Mouse (Mus musculus): Measurements from ENCODE around the gene Kiz. TPM values are rescaled to one million over a fixed set of nuclear protein-coding genes. Genes with fewer than 3 reads are reported as not detected.

The Kiz gene
- polyA plus RNA-seq (2016; fragmentation: Nextera tagmentation; extraction: Ambion mirVana): 33.9 and 35.5 TPM in 2 replicates

DNA sequence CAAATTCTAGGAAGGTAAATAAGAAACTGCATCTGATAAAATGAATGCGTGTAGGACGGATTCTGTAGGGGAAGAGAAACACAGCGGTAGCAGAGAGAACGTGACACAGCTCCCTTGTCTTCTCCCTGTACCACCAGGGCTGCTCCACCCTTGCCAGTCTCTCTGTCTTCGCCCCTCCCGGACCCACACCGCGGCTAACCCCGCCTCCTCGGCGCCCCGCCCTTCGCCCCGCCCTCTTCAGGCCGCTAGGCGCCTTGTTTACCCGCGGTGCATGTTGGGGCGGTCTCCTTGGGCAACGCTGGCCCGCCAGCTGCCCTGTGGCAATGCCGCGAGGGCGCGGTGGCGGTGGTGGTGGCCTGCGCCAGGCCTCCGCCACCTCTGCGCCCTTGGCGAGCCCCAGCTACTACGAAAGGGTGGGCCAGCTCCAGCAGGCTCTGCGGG lies at the start of gene Kiz:
TSS of gene Kiz (plus strand) at position 266 of the 441 bp plus-strand sequence.
- Histone ChIP-seq H3K36me3 (no peaks in the 10 kb centered on the region), H3K9ac (replicated peaks) (peak within 1 kb of the TSS; percentile 78), H3K4me3 (replicated peaks) (peak within 1 kb of the TSS; percentile 91), H3K27ac (peak within 1 kb of the TSS; percentile 72), H3K4me2 (peak within 1 kb of the TSS; percentile 72), H3K4me1 (replicated peaks) (no peaks in the 10 kb centered on the region), H3K27me3 (no peaks in the 10 kb centered on the region), H3K9me3 (no peaks in the 10 kb centered on the region)
- WGBS: under 1% methylated on average over 32 of the region's 32 CpGs
- ATAC-seq (ENCODE audit: insufficient number of reproducible peaks, insufficient read depth, low FRiP score, low TSS enrichment, low read depth): peak; percentile 96

DNA sequence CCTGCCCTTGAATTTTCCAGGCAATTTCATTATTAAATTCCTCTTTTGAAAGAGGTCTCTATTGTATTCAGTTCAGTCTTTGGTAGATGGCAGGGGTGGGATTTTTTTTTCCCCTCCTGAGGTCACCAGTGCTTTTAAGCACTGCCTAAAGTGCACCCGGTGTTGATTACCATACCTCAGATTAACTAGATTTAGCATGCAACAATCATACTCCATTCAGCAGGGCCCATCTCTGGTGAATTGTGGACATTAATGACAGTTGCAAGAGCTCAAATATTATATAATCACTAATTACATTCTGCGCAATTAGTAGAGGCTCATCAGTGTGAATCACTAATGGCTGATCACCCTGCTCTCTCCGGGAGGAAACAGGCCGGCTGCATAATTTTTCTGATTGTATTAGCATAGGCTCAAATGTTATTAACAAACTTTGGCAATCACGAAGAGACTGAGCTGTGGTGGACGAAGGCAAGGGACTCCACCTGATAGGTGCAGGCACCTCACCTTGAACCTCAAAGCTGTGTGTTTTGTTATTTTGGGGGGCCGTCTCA lies 45.9 kb upstream of the Kiz start:
- Histone ChIP-seq H3K4me2 (no peak overlapping the region), H3K4me1 (replicated peaks) (0 out of 2 replicates have a peak, but pooled peaks cover 4% of the 10 kb centered on the region), H3K9ac (replicated peaks) (no peak overlapping the region), H3K4me3 (replicated peaks) (no peak overlapping the region), H3K27ac (no peak overlapping the region), H3K27me3 (no peaks in the 10 kb centered on the region), H3K9me3 (0 out of 2 replicates have a peak, but pooled peaks cover 4% of the 10 kb centered on the region), H3K36me3 (no peaks in the 10 kb centered on the region)
- WGBS: 87% methylated on average over 7 of the region's 7 CpGs
- ATAC-seq (ENCODE audit: insufficient number of reproducible peaks, insufficient read depth, low FRiP score, low TSS enrichment, low read depth): no peak

DNA sequence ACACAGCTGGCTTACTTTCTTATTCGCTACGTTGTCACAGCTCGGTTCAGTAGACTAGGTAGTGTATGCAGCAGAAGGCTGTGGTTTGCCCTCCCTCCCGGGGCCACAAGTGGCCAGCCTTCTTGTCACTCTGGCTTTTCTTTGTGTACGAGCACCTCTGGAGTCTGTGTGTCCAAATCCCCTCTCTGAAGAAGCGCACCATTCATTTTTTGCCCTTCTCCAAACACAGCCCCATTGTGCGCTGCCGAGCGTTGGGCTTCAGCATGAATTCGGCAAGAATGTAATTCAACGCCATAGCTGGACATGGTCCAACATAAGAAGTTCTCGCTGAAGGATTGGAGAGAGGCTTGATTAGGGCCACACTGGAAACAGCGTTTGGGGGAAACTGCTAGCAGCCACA lies 45.0 kb upstream of the Kiz start:
- H3K27ac ChIP-seq: peak overlapping the region; percentile 64

DNA sequence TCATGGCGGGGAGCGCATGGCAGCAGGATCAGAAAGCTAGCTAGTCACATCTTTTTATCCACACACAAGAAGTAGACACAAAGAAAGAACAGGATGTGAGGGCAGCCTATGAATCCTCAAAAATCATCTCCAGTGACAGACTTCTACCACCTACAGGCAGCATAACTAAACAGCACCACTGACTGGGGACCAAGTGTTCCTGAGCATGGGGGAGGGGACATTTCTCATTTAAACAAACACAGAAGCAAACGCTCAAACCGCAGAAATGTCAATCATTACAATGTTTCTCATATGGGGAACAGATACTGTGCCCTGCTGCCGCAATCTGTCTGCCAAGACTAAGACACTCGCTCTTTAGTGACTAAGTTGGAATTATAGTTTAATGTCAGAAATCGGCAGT lies 40.7 kb upstream of the Kiz start:
- WGBS: 85% methylated on average over 7 of the region's 7 CpGs
- H3K4me1 ChIP-seq (replicated peaks): 0 out of 2 replicates have a peak, but pooled peaks cover 4% of the 10 kb centered on the region
- H3K27ac ChIP-seq: no peak overlapping the region
- ATAC-seq (ENCODE audit: insufficient number of reproducible peaks, insufficient read depth, low FRiP score, low TSS enrichment, low read depth): no peak
- H3K4me2 ChIP-seq: no peak overlapping the region
- 0 out of 2 replicates have a peak, but pooled peaks cover 4% of the 10 kb centered on the region for H3K9me3 ChIP-seq
- H3K27me3 ChIP-seq: no peaks in the 10 kb centered on the region
- H3K9ac ChIP-seq (replicated peaks): no peak overlapping the region
- H3K4me3 ChIP-seq (replicated peaks): no peak overlapping the region
- no peaks in the 10 kb centered on the region for H3K36me3 ChIP-seq

More for the DNA sequence above, 45.0 kb upstream of the Kiz start:
- 66% methylated on average over 13 of the region's 13 CpGs for WGBS
- H3K36me3 ChIP-seq: no peaks in the 10 kb centered on the region
- no peak overlapping the region for H3K9ac ChIP-seq (replicated peaks)
- H3K9me3 ChIP-seq: 0 out of 2 replicates have a peak, but pooled peaks cover 4% of the 10 kb centered on the region
- peak overlapping the region; percentile 16 for H3K4me2 ChIP-seq
- H3K4me3 ChIP-seq (replicated peaks): no peak overlapping the region
- H3K4me1 ChIP-seq (replicated peaks): 0 out of 2 replicates have a peak, but pooled peaks cover 4% of the 10 kb centered on the region
- no peaks in the 10 kb centered on the region for H3K27me3 ChIP-seq
- no peak for ATAC-seq (ENCODE audit: insufficient number of reproducible peaks, insufficient read depth, low FRiP score, low TSS enrichment, low read depth)

DNA sequence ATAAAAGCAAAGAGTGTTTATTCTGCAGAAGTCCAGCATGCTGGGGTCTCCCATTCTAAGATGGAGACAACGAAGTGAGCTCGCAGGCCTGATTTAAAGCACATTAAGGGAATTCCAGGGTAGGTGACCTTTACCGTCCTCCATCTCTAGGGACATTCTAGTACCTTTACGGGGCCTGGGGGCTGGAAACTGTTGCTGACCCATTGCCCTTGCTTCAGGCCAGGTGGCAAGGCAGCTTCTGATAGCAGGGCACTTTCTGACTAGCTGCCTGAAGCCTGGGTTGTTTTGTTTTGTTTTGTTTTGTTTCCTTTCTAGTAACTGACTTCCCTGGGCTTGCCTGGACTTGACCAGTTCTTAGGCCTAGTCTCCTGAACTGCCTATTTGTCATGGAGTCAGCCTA lies 36.6 kb upstream of the Kiz start:
- ATAC-seq (ENCODE audit: insufficient number of reproducible peaks, insufficient read depth, low FRiP score, low TSS enrichment, low read depth): no peak
- Histone ChIP-seq H3K4me1 (replicated peaks) (peaks cover 7% of the 10 kb centered on the region), H3K4me2 (no peak overlapping the region), H3K36me3 (no peaks in the 10 kb centered on the region), H3K9me3 (0 out of 2 replicates have a peak, but pooled peaks cover 4% of the 10 kb centered on the region), H3K27ac (no peak overlapping the region), H3K27me3 (no peaks in the 10 kb centered on the region), H3K4me3 (replicated peaks) (no peak overlapping the region), H3K9ac (replicated peaks) (no peak overlapping the region)
- 72% methylated on average over 4 of the region's 4 CpGs for WGBS

DNA sequence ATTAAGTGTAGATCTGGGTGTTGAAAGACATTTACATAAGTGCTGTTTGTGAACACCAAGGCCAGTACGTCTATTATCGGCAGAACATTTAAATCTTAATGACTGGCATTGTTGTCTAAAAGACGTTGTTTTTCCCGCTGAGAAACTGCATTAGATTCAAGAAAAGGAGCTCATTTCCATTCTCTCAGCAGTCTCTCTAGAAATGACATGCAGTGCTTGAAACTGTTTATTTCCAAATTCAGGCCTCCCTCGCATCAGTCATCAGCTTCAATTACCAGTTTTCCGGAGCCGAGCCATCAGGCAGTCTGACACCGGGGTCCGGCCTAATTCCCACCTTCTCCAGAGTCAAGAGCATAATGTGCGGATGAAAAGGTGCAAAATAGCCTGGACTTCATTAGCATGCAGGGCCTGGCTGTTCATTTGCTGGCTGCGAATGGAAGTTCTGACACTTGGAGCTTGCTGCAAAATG lies 32.1 kb upstream of the Kiz start:
- Histone ChIP-seq H3K27me3 (peaks cover 12% of the 10 kb centered on the region), H3K4me2 (no peak overlapping the region), H3K27ac (no peak overlapping the region), H3K4me1 (replicated peaks) (peaks cover 8% of the 10 kb centered on the region), H3K36me3 (no peaks in the 10 kb centered on the region), H3K4me3 (replicated peaks) (no peak overlapping the region), H3K9me3 (no peaks in the 10 kb centered on the region), H3K9ac (replicated peaks) (no peak overlapping the region)
- 38% methylated on average over 11 of the region's 11 CpGs for WGBS
- ATAC-seq (ENCODE audit: insufficient number of reproducible peaks, insufficient read depth, low FRiP score, low TSS enrichment, low read depth): no peak

DNA sequence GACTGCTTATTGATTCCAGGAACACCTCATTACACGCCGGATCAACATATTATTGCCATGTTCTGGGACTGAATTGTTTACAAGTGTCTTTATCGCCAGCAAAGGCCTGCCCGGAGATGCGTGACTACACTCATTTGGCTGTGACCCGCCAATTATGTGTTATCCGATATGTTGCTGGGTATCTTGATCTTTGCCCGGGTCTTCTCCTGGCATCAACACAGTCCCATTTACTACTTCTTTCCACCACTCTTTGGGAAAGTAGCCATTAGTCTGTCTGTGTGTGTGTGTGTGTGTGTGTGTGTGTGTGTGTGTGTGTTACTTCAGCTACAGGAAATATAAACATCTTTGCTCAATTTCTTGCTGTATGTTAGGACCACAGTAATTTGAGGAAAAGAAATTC lies 31.6 kb upstream of the Kiz start:
- WGBS: 39% methylated on average over 8 of the region's 8 CpGs
- ATAC-seq (ENCODE audit: insufficient number of reproducible peaks, insufficient read depth, low FRiP score, low TSS enrichment, low read depth): no peak
- H3K36me3 ChIP-seq: no peaks in the 10 kb centered on the region
- H3K4me3 ChIP-seq (replicated peaks): no peak overlapping the region
- H3K27me3 ChIP-seq: peaks cover 17% of the 10 kb centered on the region
- peaks cover 8% of the 10 kb centered on the region for H3K4me1 ChIP-seq (replicated peaks)
- H3K4me2 ChIP-seq: no peak overlapping the region
- no peaks in the 10 kb centered on the region for H3K9me3 ChIP-seq
- no peak overlapping the region for H3K27ac ChIP-seq
- H3K9ac ChIP-seq (replicated peaks): no peak overlapping the region

DNA sequence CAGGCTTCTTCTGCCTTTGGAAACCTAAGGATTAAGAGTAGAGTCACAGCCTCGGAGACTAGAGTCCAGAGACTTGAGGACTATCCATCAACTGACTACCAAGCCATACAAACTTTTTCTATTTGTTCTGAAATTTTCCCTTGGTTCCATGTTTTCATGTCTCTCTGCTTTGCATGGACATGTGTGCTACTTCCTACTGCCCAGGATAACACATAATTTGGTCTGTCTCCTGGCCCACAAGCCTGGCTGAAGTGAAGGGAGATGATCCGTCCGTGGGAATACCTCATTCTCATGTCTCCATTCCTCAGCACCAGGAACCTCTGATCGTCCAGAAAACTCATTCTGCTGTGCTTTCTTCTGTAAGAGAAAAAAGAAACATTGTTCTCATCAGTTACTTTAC lies 27.7 kb upstream of the Kiz start:
- Histone ChIP-seq H3K27me3 (peaks cover 43% of the 10 kb centered on the region), H3K27ac (no peak overlapping the region), H3K4me3 (replicated peaks) (no peak overlapping the region), H3K9ac (replicated peaks) (no peak overlapping the region), H3K9me3 (no peaks in the 10 kb centered on the region), H3K36me3 (no peaks in the 10 kb centered on the region), H3K4me1 (replicated peaks) (peaks cover 8% of the 10 kb centered on the region), H3K4me2 (no peak overlapping the region)
- ATAC-seq (ENCODE audit: insufficient number of reproducible peaks, insufficient read depth, low FRiP score, low TSS enrichment, low read depth): no peak
- 81% methylated on average over 4 of the region's 4 CpGs for WGBS

DNA sequence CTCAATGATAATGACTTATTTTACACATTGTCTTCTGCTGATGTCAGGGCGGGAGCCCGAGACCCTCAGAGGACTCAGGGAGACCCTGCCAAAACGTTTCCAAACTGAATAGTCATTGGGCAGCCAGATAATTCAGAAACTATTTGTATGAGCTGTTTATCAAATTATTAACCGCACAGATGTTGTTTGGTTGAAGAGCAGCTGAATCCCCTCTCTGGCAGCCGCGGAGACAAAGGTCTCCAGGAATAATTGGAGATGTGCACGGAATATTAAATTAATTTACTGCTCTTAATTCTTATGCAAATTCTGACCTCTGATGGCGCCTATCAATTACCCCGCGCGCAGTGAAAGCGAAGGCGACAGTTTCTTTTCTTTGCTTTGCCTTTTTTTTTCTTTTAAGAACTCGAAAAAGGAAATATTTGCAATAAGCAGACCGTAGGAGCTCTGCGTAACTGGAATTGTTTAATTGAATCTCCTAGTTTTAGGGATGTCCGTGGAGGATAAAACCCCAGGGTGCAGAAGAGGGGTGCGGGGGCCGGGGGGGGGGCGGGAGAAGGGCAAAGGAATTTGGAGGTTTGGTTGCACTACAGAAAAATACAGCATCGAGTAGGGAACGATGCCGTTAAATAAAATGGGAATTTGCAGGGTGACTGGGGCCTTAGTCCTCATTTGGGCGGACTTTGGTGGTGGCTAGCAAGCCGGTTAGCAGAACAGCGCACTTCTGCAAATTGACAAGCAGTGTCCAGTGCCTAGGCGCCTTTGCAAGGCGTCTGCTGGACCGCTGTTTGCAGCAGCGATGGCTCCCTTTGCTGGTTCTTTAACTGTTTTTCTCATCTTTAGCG lies 22.2 kb upstream of the Kiz start:
- H3K9ac ChIP-seq (replicated peaks): no peak overlapping the region
- ATAC-seq (ENCODE audit: insufficient number of reproducible peaks, insufficient read depth, low FRiP score, low TSS enrichment, low read depth): no peak
- no peaks in the 10 kb centered on the region for H3K36me3 ChIP-seq
- H3K9me3 ChIP-seq: no peaks in the 10 kb centered on the region
- H3K4me1 ChIP-seq (replicated peaks): peaks cover 13% of the 10 kb centered on the region
- 4% methylated on average over 31 of the region's 31 CpGs for WGBS
- no peak overlapping the region for H3K27ac ChIP-seq
- no peak overlapping the region for H3K4me2 ChIP-seq
- H3K4me3 ChIP-seq (replicated peaks): peak overlapping the region; percentile 28; the same call in 1 of the 2 replicates
- H3K27me3 ChIP-seq: peaks cover 84% of the 10 kb centered on the region

DNA sequence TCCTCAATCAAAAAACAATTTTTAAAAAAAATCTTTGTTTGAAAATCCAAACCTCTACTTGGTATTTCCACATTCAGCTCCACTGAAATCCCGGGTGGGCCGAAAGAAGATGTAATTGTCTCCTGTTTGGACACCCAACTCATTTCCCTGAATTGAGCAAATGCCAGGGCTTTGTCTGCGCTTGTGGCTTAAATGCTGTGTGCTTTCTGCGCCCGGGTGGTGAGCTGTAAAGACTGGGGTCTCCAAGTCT lies 21.7 kb upstream of the Kiz start:
- no peak for ATAC-seq (ENCODE audit: insufficient number of reproducible peaks, insufficient read depth, low FRiP score, low TSS enrichment, low read depth)
- peak overlapping the region; percentile 49 for H3K4me2 ChIP-seq
- H3K9me3 ChIP-seq: no peaks in the 10 kb centered on the region
- WGBS: 0% methylated on average over 5 of the region's 5 CpGs
- no peaks in the 10 kb centered on the region for H3K36me3 ChIP-seq
- 0 out of 2 replicates have a peak overlapping the region, but pooled peaks have one; percentile 8 for H3K9ac ChIP-seq (replicated peaks)
- H3K4me3 ChIP-seq (replicated peaks): peak overlapping the region; percentile 28; the same call in 1 of the 2 replicates
- peaks cover 85% of the 10 kb centered on the region for H3K27me3 ChIP-seq
- H3K27ac ChIP-seq: no peak overlapping the region
- H3K4me1 ChIP-seq (replicated peaks): peaks cover 13% of the 10 kb centered on the region

DNA sequence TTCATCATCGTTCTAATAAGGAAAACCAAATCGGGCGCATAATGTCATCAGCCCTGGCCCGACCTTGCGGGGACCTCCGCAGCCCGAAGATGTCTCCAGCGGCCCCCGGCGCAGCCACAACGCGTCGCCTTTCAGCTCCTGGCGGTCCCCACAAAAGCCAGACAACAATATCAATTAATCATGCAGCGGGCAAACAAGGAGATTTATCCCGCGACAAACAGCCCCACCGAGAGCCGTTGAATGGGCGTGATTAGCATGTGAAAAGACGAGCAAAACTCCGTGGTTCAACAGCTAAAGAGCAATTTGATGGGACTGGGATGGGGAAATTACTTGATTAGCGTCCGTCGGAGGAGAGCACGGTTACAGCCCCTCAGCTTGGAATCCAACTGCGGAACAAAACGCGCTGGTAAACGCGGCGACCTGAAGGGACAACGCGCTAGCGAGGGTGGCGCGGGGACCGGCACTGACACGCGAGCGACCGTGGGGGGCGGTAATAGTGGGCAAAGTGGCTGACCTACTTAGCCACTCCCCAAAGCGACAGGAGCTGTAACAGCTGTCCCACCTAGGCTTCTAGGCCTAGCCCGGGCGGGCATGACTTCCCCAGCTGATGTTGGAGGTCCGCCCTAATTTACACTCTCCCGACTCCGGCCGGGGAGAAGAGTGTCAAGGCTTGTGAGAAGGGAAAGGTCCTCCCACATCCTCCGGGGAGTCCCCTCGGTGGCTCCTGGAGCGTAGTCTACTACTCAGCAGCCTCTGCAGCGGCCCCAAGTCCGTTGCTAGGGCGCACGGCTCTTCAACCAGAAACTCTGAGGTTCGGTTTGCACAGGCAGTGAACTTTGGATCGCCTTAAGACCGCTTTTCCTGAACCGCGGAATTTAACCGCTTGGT lies 21.1 kb upstream of the Kiz start:
- H3K36me3 ChIP-seq: no peaks in the 10 kb centered on the region
- 0 out of 2 replicates have a peak overlapping the region, but pooled peaks have one; percentile 24 for H3K9ac ChIP-seq (replicated peaks)
- WGBS: under 1% methylated on average over 63 of the region's 63 CpGs
- peaks cover 17% of the 10 kb centered on the region for H3K4me1 ChIP-seq (replicated peaks)
- ATAC-seq (ENCODE audit: insufficient number of reproducible peaks, insufficient read depth, low FRiP score, low TSS enrichment, low read depth): no peak
- peak overlapping the region; percentile 49 for H3K4me2 ChIP-seq
- peaks cover 87% of the 10 kb centered on the region for H3K27me3 ChIP-seq
- no peaks in the 10 kb centered on the region for H3K9me3 ChIP-seq
- peak overlapping the region; percentile 28 for H3K4me3 ChIP-seq (replicated peaks)
- no peak overlapping the region for H3K27ac ChIP-seq

Data from limb, embryonic 12.5 days (tissue).